Mouse (Mus musculus): ENCODE data around the gene Ddx19a. TPM values are rescaled to one million over a fixed set of nuclear protein-coding genes. Genes with fewer than 3 reads are reported as not detected.
A peak's percentile ranks its signal among the peaks of the same experiment; 100 is the strongest.
"Not testable (repeated sequence)": the region's sequence is repeated elsewhere in the genome, so short reads cannot be mapped to it uniquely, and the experiment has no call there.

The Ddx19a gene
- polyA plus RNA-seq, 1 experiment: 46.0 TPM

DNA sequence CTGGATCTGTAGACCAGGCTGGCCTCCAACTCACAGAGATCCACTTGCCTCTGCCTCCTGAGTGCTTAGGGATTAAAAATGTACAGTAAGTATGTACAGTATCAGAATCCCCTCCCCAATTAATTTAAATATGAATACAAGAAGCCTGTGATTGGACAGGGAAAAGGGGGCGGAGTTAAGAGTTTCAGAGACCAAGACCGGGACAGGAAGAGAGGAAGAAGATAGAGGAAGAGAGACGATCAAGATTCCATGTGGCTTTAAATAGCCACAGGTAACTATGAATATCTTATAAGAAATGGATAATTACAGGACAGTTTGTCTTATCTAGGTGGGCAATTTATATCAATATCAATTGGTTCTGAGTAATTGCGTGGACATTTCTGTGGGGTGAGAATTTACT lies 32.0 kb upstream of the Ddx19a start:
- H3K4me1 ChIP-seq (ENCODE audit: control insufficient read depth, insufficient read depth, low read length): no peaks in the 10 kb centered on the region; the same call in 1 of the 2 replicates
- TF ChIP-seq CTCF (IDR thresholded peaks at IDR 0.05; ENCODE audit: borderline replicate concordance, insufficient read depth, low read length): no peak
- no peak for TF ChIP-seq POLR2A (IDR thresholded peaks at IDR 0.05; ENCODE audit: low read depth, low read length)
- no peak overlapping the region for H3K4me3 ChIP-seq (ENCODE audit: insufficient read depth, low read length)
- no peak overlapping the region for H3K27ac ChIP-seq (ENCODE audit: insufficient read depth, low read length)

DNA sequence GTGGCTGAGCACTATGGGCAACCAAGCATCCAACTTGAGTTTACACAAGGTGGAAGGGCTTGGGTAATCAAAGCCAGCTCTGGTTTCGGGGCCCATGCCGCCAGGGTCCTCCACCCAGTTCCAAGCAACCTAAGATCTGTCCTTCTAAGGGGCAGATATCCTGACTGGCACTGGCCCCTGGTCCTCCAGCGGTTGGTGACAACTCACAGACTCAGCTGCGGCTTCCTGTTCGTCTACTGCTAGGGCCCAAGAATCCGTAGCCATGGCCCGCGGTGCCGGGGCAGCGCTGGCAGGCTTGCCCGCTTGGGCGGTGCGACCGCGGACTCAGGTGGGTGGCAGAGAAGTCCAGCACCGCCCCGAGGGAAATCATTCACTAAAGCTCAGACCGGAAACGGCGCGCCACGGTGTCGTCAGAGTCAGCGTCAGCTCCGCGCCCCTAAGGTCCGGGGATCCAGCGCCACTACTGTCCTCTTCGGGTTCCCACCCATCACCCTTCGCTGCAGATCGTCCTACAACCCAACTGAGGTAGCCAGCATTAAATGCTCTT lies 29.9 kb upstream of the Ddx19a start:
- TF ChIP-seq CTCF (IDR thresholded peaks at IDR 0.05; ENCODE audit: borderline replicate concordance, insufficient read depth, low read length) (no peak), POLR2A (IDR thresholded peaks at IDR 0.05; ENCODE audit: low read depth, low read length) (peak; percentile 77)
- H3K4me1 ChIP-seq (ENCODE audit: control insufficient read depth, insufficient read depth, low read length): no peaks in the 10 kb centered on the region; the same call in 1 of the 2 replicates
- no peak overlapping the region for H3K27ac ChIP-seq (ENCODE audit: insufficient read depth, low read length)
- H3K4me3 ChIP-seq (ENCODE audit: insufficient read depth, low read length): peak overlapping the region; percentile 74

DNA sequence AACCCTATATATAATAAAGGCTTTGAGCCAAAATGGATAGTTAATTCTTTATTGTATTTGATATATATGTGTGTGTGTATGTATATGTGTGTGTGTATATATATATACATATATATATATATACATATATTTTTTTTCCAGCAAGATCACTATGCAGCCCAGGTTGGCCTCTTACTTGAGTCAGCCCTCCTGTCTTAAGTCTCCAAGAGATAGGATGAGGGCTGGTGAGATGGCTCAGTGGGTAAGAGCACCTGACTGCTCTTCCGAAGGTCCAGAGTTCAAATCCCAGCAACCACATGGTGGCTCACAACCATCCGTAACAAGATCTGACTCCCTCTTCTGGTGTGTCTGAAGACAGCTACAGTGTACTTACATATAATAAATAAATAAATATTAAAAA lies 29.0 kb upstream of the Ddx19a start:
- not testable (repeated sequence) for H3K27ac ChIP-seq (ENCODE audit: insufficient read depth, low read length); H3K4me3 ChIP-seq (ENCODE audit: insufficient read depth, low read length); H3K4me1 ChIP-seq (ENCODE audit: control insufficient read depth, insufficient read depth, low read length)

DNA sequence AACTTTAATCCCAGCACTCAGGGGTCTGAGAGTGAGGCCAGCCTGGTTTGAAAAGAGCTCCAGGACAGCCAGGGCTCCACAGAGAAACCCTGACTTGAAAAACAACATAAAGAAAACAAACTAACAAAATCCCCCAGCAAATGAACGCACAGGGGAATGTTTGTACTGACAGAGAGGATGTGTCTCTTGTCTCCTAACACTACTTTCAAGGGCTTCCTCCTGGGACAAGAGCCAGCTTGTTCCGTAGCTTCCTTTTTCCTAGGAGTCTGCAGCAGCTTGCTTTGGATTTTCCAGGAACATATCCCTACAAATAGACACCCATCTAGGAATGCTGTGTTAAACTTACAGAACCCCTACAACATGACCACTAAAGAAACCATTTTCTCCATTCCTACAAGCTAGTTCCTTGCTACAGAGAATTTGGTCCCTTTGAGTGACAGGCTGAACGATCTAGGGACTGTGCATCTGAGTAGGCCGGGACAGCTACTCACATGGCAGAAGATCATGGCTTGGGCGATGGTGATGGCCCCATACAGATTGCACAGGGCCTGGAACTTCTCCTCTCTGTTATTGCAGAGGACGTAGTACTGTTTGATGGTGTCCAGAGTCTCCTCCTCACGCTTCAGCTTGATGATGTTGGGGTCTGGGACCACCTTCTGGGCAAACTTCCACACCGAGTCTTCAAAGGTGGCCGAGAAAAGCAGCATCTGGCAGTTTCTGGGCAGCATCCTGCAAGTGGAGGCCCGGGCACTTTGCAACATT lies 12.8 kb upstream of the Ddx19a start:
- H3K27ac ChIP-seq (ENCODE audit: insufficient read depth, low read length); H3K4me1 ChIP-seq (ENCODE audit: control insufficient read depth, insufficient read depth, low read length); H3K4me3 ChIP-seq (ENCODE audit: insufficient read depth, low read length): not testable (repeated sequence)

DNA sequence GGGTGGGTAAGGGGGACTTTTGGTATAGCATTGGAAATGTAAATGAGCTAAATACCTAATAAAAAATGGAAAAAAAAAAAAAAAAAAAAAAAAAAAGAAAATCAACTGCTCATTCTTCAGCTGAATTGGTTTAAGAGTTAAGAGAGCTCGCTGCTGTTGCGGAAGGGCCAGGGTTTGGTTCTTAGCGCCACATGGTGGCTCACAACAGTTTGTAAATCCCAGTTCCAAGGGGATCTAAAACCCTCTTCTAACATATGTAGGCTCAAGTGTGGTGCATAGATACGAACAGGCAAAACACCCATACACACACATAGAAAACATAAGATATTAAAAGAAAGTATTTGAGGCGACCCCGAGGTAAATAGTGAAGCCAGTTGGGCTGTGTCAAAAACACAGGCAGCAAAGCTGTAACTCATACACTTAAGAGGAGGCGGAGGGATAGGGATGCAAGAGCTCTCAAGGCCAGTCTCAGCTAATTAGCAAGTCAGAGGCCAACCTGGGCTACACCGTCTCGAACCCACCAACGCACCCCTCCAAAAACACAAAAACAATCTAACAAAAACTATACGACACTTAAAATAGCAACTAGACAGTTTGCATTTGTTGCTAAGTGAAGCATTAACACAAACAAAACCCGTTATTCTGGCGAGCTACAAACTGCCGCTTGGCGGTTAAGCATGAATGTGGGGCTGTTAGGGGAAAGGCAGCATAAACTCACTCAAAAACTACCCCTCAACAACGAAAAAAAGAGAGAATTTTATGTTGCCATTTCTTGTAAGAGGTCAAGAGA lies 764 bp downstream of the Ddx19a start:
- TF ChIP-seq POLR2A (IDR thresholded peaks at IDR 0.05; ENCODE audit: low read depth, low read length): no peak
- TF ChIP-seq CTCF (IDR thresholded peaks at IDR 0.05; ENCODE audit: borderline replicate concordance, insufficient read depth, low read length): no peak
- H3K27ac ChIP-seq (ENCODE audit: insufficient read depth, low read length): peak overlapping the region; percentile 35
- peaks cover 4% of the 10 kb centered on the region; the same call in 1 of the 2 replicates for H3K4me1 ChIP-seq (ENCODE audit: control insufficient read depth, insufficient read depth, low read length)
- H3K4me3 ChIP-seq (ENCODE audit: insufficient read depth, low read length): peak overlapping the region; percentile 71

DNA sequence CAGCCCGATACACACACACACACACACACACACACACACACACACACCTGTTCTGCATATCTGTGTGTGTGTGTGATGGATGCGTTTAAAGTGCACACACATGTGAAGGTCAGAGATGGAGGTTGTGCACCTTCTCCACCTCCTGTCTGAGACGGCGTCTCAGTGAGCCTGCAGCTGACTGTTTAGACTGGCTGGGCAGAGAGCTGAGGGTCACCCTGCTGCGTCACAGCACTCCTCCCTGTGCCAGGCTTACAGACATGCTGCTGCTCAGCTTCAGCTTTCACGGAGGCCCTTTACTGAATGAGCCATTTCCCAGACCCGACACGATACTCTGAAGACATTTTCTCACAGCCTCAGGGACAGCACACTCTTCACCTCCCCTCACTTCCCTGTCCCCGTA lies 7.6 kb downstream of the Ddx19a start:
- Histone ChIP-seq H3K4me3 (ENCODE audit: insufficient read depth, low read length) (no peak overlapping the region), H3K4me1 (ENCODE audit: control insufficient read depth, insufficient read depth, low read length) (no peaks in the 10 kb centered on the region), H3K27ac (ENCODE audit: insufficient read depth, low read length) (no peak overlapping the region)
- TF ChIP-seq POLR2A (IDR thresholded peaks at IDR 0.05; ENCODE audit: low read depth, low read length) (no peak), CTCF (IDR thresholded peaks at IDR 0.05; ENCODE audit: borderline replicate concordance, insufficient read depth, low read length) (no peak)

DNA sequence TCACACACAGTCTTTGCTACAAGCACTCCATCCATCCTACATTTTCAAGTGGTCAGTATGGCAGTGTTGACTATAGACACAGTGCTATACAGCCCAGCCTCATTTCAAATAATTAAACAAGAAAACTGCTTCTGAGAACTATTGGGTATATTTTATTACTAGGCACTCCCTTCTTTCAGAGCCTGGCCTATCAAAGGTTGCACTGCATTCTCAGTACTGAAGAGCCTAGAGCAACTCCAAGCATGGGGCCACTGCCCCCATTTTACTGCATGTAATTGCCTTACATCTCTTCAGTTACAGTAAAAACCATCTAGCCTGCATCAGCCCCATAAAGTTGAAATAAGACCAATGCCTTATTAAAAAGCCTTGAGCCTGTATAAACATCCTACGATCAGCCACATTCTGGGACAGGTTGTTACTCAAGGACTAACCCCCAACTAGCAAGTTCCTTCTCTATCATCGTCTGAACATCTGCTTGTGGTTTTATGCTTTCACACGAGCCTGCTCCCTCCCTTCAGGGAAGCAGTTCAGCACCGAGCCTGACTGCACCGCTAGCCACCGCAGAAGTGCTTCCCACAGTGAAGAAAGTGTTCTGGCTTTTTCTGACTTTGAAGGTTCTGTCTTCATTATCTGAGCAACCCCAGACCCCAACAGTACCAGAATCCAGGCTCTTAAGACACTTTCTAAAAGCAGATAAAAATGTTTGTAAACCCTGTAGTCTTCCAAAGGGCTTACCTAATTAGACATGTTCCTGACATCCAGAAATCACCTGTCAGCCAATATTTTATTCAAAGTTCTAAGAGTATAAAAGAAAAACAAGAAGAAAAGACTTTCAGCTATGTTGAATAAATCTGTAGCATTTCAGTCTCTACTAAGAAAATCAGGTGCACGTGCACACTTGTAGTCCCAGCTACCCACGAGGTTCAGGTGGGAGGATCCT lies 9.5 kb downstream of the Ddx19a start:
- Histone ChIP-seq H3K4me3 (ENCODE audit: insufficient read depth, low read length) (no peak overlapping the region), H3K27ac (ENCODE audit: insufficient read depth, low read length) (no peak overlapping the region), H3K4me1 (ENCODE audit: control insufficient read depth, insufficient read depth, low read length) (no peaks in the 10 kb centered on the region)
- no peak for TF ChIP-seq POLR2A (IDR thresholded peaks at IDR 0.05; ENCODE audit: low read depth, low read length)
- no peak for TF ChIP-seq CTCF (IDR thresholded peaks at IDR 0.05; ENCODE audit: borderline replicate concordance, insufficient read depth, low read length)

DNA sequence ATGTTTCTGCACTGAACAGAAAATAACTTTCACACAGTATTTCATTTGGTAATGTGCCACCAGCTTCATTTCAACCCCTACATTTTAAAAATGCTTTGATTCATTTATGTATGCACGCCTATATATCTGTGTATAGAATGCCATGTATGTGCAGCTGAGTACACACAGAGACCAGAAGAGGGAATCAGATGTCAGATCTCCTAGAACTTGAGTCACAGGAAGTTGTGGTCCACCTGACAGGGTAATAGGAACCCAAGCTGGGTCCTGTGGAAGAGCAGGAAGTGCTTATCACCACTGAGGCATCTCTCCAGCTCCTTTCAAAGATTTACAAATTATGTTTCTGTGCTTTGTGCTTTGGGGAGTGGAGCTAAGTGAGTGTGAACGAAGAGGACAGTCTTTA lies 16.3 kb downstream of the Ddx19a start:
- no peak for TF ChIP-seq POLR2A (IDR thresholded peaks at IDR 0.05; ENCODE audit: low read depth, low read length)
- Histone ChIP-seq H3K27ac (ENCODE audit: insufficient read depth, low read length) (no peak overlapping the region), H3K4me3 (ENCODE audit: insufficient read depth, low read length) (no peak overlapping the region), H3K4me1 (ENCODE audit: control insufficient read depth, insufficient read depth, low read length) (peaks cover 7% of the 10 kb centered on the region; the same call in 1 of the 2 replicates)

DNA sequence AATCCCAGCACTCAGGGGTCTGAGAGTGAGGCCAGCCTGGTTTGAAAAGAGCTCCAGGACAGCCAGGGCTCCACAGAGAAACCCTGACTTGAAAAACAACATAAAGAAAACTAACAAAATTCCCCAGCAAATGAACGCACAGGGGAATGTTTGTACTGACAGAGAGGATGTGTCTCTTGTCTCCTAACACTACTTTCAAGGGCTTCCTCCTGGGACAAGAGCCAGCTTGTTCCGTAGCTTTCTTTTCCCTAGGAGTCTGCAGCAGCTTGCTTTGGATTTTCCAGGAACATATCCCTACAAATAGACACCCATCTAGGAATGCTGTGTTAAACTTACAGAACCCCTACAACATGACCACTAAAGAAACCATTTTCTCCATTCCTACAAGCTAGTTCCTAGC lies 19.6 kb downstream of the Ddx19a start:
- H3K27ac ChIP-seq (ENCODE audit: insufficient read depth, low read length); H3K4me3 ChIP-seq (ENCODE audit: insufficient read depth, low read length); H3K4me1 ChIP-seq (ENCODE audit: control insufficient read depth, insufficient read depth, low read length): not testable (repeated sequence)

DNA sequence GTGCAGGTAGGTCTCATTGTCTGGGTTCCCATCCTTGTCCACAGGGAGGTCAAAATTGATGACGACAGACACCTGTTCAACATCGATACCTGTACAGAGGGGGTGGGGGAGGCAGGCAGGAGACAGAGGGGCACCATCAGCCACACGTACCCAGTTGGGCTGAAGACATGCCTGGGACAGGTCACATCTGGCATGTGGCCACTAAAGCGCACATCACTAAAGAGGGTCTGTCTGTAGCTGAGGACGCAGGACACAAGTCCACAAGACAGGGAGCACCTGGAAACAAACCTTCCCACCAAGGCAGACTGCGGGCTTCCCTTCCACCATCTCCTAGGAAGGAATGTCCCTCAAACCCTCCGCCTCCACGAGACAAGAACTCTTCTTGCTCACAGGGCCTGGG lies 21.1 kb downstream of the Ddx19a start:
- not testable (repeated sequence) for H3K4me3 ChIP-seq (ENCODE audit: insufficient read depth, low read length); H3K4me1 ChIP-seq (ENCODE audit: control insufficient read depth, insufficient read depth, low read length); H3K27ac ChIP-seq (ENCODE audit: insufficient read depth, low read length)
